Mouse (Mus musculus) left cerebral cortex, postnatal 4 days (tissue): Measurements from ENCODE around the gene Urad. TPM values are rescaled to one million over a fixed set of nuclear protein-coding genes. Genes with fewer than 3 reads are reported as not detected.

Experiments
- DNase-seq: peaks from one replicate; pipeline ENCODE4 v3.0.0-alpha.2; 2022
- intact Hi-C: fragments of 180-260 bp; cut with DNase I; formaldehyde crosslinking; loops from one replicate; pipeline ENCODE4 v1.15.1; 2025
- microRNA-seq: library from miRNA; unstranded; fragments of <30 nt; microRNA quantifications from one replicate; pipeline ENCODE4 v1.2.0, GENCODE M21; 2022
- total RNA-seq, 2 experiments: library from RNA; stranded (reverse); gene quantifications; 2 replicates each; pipeline ENCODE4 v1.2.3; 2021

Gene Urad
- total RNA-seq, 2 experiments from 2014 or later = not detected

DNA sequence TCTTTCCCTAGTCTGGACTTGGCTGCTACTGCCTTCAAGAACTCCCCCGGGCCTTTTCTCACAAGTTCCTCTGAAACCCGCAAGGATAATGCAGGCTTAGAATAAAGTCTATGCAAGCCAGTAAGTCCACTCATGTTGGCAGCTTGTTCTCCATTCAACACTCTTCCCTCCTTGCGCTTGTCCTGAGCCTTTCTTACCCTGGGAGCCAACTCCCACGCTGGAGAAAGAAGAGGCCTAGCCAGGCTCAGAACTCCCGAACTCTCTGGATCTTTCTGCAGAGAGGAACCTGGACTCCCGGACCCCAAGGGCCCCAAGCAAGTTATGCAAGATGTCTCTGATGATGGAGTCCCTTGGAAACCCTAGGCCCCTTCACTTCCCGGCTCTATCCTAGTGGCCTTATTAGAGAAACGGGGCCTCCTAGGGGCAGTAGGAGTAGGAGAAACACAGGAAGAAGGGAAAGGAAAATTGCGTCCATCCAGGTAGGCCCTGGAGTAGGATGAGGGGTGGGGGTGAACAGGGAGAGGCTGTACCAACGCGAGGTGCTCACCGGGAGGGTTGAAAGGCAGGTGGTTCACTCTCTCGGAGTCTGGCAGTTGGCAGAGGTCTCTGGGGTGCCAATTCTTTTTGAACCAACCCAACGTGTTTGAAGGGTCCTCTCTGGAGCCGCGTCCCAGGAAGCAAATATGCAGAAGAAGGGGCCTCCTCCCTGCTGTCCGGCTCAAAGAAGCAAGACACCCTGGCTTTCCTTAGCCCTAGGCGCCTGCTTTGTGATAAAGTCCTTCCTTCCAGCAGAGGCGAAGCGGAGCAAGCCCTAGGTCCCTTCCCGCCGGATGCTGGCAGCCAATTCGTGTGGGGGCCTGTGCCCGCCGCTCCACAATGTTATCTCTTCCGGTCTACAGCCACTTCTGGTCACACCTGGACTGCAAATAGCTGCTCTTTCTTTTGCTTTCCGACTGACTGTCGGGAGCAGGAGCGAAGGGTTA lies 51.3 kb downstream of the Urad start:
- intact Hi-C loops = no loop called here
- DNase-seq = no peak

GRCm38 (mm10) chr5:147269926-147270672 lies 52.1 kb downstream of the Urad start, which contains the start of gene Pdx1:
Gene Pdx1 (plus strand): TSS chr5:147269959.
- intact Hi-C loops = no loop called here
- peak; percentile 3 for DNase-seq

DNA sequence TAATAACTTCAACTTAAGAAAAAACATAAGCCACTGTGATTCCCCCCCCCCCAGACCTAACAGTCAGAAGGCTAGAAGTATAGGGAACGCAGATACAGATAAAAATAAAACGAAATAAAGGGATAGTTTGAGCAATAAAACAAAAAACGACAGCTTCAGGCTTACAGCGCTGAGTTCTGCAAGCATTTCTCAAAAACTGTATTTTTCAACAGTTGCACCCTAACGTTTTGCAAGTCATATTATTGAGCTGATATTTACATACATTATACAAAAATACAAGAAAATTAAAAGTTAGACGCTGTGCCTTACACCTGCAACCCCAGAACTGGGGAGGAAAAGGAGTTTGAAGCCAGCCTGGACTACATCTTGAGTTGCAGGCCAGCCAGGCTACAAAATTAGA lies 52.9 kb downstream of the Urad start:
- intact Hi-C loops = no loop called here
- no peak for DNase-seq

- no peak for DNase-seq
- intact Hi-C loops = no loop called here
Measured at GRCm38 (mm10) chr5:147268728-147269127, 53.5 kb downstream of the Urad start.

GRCm38 (mm10) chr5:147267434-147267833 lies 54.8 kb downstream of the Urad start:
- DNase-seq = no peak
- intact Hi-C loops = no loop called here

Small RNAs within 50 kb of the gene (microRNA-seq; reads per million reads assigned to microRNA genes)
- gene Mir7k = not detected

Other genes starting within 250 kb of the Urad start
- 10 to 100 TPM in 1 of 2 experiments, 1 to 10 TPM in 1; 9.7 to 10.7 TPM for gene Lnx2, start 245.9 kb downstream of the Urad start, total RNA-seq
- gene Polr1d, start 245.4 kb downstream of the Urad start, total RNA-seq = 10 to 100 TPM; 93.0 to 96.0 TPM
- gene Gsx1, start 133.7 kb downstream of the Urad start, total RNA-seq = 1 to 10 TPM; 1.3 to 1.8 TPM
- not detected for gene Pdx1, start 52.5 kb downstream of the Urad start, total RNA-seq
- gene Cdx2, start 15.2 kb downstream of the Urad start, total RNA-seq = not detected
- gene Flt3, start 78.0 kb upstream of the Urad start, total RNA-seq = under 1 TPM; 0.42 to 0.64 TPM
- 100 to 1,000 TPM in 1 of 2 experiments, 10 to 100 TPM in 1; 90.3 to 107 TPM for gene Pan3, start 107.7 kb upstream of the Urad start, total RNA-seq